Comparison of ENCODE assay signal across 8 mouse cellular contexts in the genomic region with DNA sequence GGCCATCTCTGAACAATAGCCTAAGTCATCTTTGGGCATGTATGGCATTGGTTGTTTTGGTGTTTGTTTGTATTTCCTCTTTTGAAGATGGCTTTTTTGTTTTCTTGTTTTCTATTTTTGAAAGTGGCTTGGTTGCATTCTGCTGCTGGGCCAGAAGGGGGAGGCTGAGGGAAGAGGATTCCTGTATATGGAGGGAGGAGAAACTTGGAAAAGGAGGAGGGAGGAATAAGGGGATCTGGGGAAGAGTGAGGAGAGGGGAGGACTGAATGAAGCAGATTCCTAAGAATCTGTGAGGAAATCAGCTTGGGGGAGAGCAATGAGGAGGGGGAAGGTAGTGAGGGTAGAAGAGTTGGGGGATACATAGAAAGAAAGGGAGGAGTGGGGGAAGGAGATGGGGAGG.
DNase-seq lines count a peak whose midpoint lies in the region; ATAC-seq lines count a peak whose summit lies in the region.
"Had no signal": no experiment of that assay in that cellular context is flagged by ENCODE, and none has a peak within 500 bp of the region (broad histone marks: within the 10 kb centered on the region; RNA-seq: fewer than 3 reads in every experiment).

No protein-coding gene starts in this region.

- ATAC-seq in midbrain, embryonic 14.5 days (ENCODE audit: low FRiP score, low TSS enrichment): no peak

- no peak overlapping the region for H3K27ac ChIP-seq in midbrain, embryonic 14.5 days (replicated peaks; ENCODE audit: low read depth, low read length)
- H3K27ac ChIP-seq: heart, embryonic 15.5 days had no signal

- no peaks in the 10 kb centered on the region for H3K36me3 ChIP-seq in midbrain, embryonic 14.5 days (ENCODE audit: control insufficient read depth, insufficient read depth, low read length)
- H3K36me3 ChIP-seq: heart, embryonic 15.5 days had no signal

- H3K4me2 ChIP-seq in midbrain, embryonic 14.5 days (ENCODE audit: low read length): no peak overlapping the region
- H3K4me2 ChIP-seq: heart, embryonic 15.5 days had no signal

- no peaks in the 10 kb centered on the region for H3K9me3 ChIP-seq in midbrain, embryonic 14.5 days (ENCODE audit: control insufficient read depth, low read length)
- H3K9me3 ChIP-seq: heart, embryonic 15.5 days had no signal

- peaks cover 4% of the 10 kb centered on the region; the same call in 1 of the 2 replicates for H3K4me1 ChIP-seq in midbrain, embryonic 14.5 days (ENCODE audit: control insufficient read depth, insufficient read depth, low read length)
- H3K4me1 ChIP-seq: heart, embryonic 15.5 days had no signal

- DNase-seq in left cerebral cortex, adult 18-20 months (ENCODE audit: low spot score in 2 of 2): peak; percentile 31 to 38
- DNase-seq in left cerebral cortex, adult 8-10 months (ENCODE audit: low spot score in 2 of 2): no peak
- DNase-seq in adipocyte (ENCODE audit: low spot score): peak; percentile 79
- DNase-seq in cerebellum, adult 18-20 months: peak; percentile 54
- peak; percentile 32 to 45 for DNase-seq in frontal cortex, postnatal 36 days (ENCODE audit: low spot score in 2 of 2)
- DNase-seq in midbrain, embryonic 14.5 days: peak; percentile 73
- DNase-seq in spleen, postnatal 14 days (ENCODE audit: low spot score in 2 of 2): no peak

- H3K9ac ChIP-seq in midbrain, embryonic 14.5 days (replicated peaks; ENCODE audit: low read length): no peak overlapping the region
- H3K9ac ChIP-seq: heart, embryonic 15.5 days had no signal

- H3K27me3 ChIP-seq in midbrain, embryonic 14.5 days (ENCODE audit: control insufficient read depth, insufficient read depth, low read length): no peaks in the 10 kb centered on the region

- no peak overlapping the region for H3K4me3 ChIP-seq in midbrain, embryonic 14.5 days (replicated peaks; ENCODE audit: low read depth, low read length)
- H3K4me3 ChIP-seq: heart, embryonic 15.5 days had no signal

Comparison
In these comparisons a context has a peak if more than half of its experiments do, and no peak if none do; other contexts are left out.
1. DNase-seq: peak in left cerebral cortex, adult 18-20 months (2 of 2), adipocyte (single experiment), cerebellum, adult 18-20 months (2 of 2), frontal cortex, postnatal 36 days (2 of 2) and midbrain, embryonic 14.5 days (single experiment); none in left cerebral cortex, adult 8-10 months (0 of 2) and spleen, postnatal 14 days (0 of 2).